In genomic region chr13:73782486-73782885, GRCm38 (mm10) we compare ENCODE assay signal across 17 mouse cellular contexts.
"Had no signal": no experiment of that assay in that cellular context is flagged by ENCODE, and none has a peak within 500 bp of the region (broad histone marks: within the 10 kb centered on the region; RNA-seq: fewer than 3 reads in every experiment).

No protein-coding gene starts in this region.

- H3K27me3 ChIP-seq: limb, embryonic 13.5 days; liver, embryonic 12.5 days; liver, embryonic 15.5 days had no signal

- H3K27ac ChIP-seq: limb, embryonic 10.5 days; limb, embryonic 13.5 days; liver, embryonic 12.5 days; liver, embryonic 15.5 days had no signal

- H3K9ac ChIP-seq: limb, embryonic 13.5 days; liver, embryonic 12.5 days; liver, embryonic 15.5 days had no signal

- H3K4me2 ChIP-seq: limb, embryonic 13.5 days; liver, embryonic 12.5 days; liver, embryonic 15.5 days; midbrain, embryonic 11.5 days had no signal

- H3K9me3 ChIP-seq: limb, embryonic 10.5 days; limb, embryonic 13.5 days; liver, embryonic 12.5 days; liver, embryonic 15.5 days had no signal

- H3K4me1 ChIP-seq: liver, embryonic 12.5 days; liver, embryonic 15.5 days had no signal

- H3K4me3 ChIP-seq: limb, embryonic 10.5 days; limb, embryonic 13.5 days; liver, embryonic 12.5 days; liver, embryonic 15.5 days had no signal

- ATAC-seq: liver, embryonic 12.5 days had no signal

- DNase-seq: kidney, adult 9 months; kidney, postnatal 14 days; kidney, postnatal 4 days; liver; lung, adult 18-20 months; lung, postnatal 14 days; lung, postnatal 4 days; midbrain, embryonic 14.5 days; right cerebral cortex, adult 18-20 months; right cerebral cortex, postnatal 14 days; thymus, adult 18-20 months; thymus, postnatal 36 days had no signal
